Mouse (Mus musculus) CH12.LX (cell line): ENCODE data around the gene Rasl11b. TPM values are rescaled to one million over a fixed set of nuclear protein-coding genes. Genes with fewer than 3 reads are reported as not detected.

Source experiments
- DNase-seq: peaks from one replicate; pipeline ENCODE4 v3.0.0-alpha.2; 2013; ENCODE audit errors: extremely low read depth
- H3K27ac ChIP-seq: 2 replicates; pipeline ENCODE4 v1.5.1; 2012; ENCODE audit warnings: low read depth, mild to moderate bottlenecking, control low read depth, moderate library complexity; ENCODE audit not compliant: insufficient read depth
- H3K27me3 ChIP-seq: replicated peaks from 2 replicates; pipeline ENCODE3; 2012; ENCODE audit warnings: inconsistent platforms
- H3K36me3 ChIP-seq, 2 experiments: replicated peaks in 1 of 2; 2 replicates each; pipeline versions ENCODE3 to v1.6.1; 2012; ENCODE audit warnings: inconsistent platforms in 1 of 2, low read length in 1 of 2, mild to moderate bottlenecking in 1 of 2, mixed read lengths in 1 of 2, moderate library complexity in 1 of 2; ENCODE audit not compliant: control insufficient read depth in 1 of 2, insufficient read depth in 1 of 2
- H3K4me1 ChIP-seq, 2 experiments: 2 replicates each; pipeline ENCODE4 v1.6.1; 2012; ENCODE audit warnings: inconsistent platforms in 1 of 2, moderate library complexity in 1 of 2; ENCODE audit not compliant: insufficient read depth in 2 of 2, control insufficient read depth in 1 of 2
- H3K4me2 ChIP-seq: 2 replicates; pipeline ENCODE4 v1.6.1; 2012; ENCODE audit warnings: low read depth, mild to moderate bottlenecking, control low read depth; ENCODE audit not compliant: poor library complexity, insufficient read depth, severe bottlenecking
- H3K4me3 ChIP-seq, 3 experiments: fragments of 150-350 bp in 1 of 3; sonication (generic) in 1 of 3; replicated peaks in 1 of 3; 2 replicates each; pipeline versions ENCODE3 to v1.5.1; 2011 to 2012; ENCODE audit warnings: low read depth in 2 of 3, low read length in 2 of 3, mild to moderate bottlenecking in 2 of 3, moderate library complexity in 2 of 3, control low read depth in 1 of 3, improper control_type of control experiment in 1 of 3, inconsistent platforms in 1 of 3, mixed read lengths in 1 of 3; ENCODE audit not compliant: poor library complexity in 1 of 3
- H3K79me2 ChIP-seq: replicated peaks from 2 replicates; pipeline ENCODE4 v1.6.1; 2012; ENCODE audit warnings: mild to moderate bottlenecking, moderate library complexity; ENCODE audit not compliant: control insufficient read depth, poor library complexity, insufficient read depth, severe bottlenecking; ENCODE audit errors: extremely low read depth
- H3K9ac ChIP-seq: 2 replicates; pipeline ENCODE4 v1.6.1; 2012; ENCODE audit warnings: low read depth, mild to moderate bottlenecking, control low read depth, moderate library complexity; ENCODE audit not compliant: insufficient read depth
- H3K9me3 ChIP-seq: replicated peaks from 2 replicates; pipeline ENCODE3; 2012; ENCODE audit warnings: low read length, inconsistent platforms, mixed read lengths
- BHLHE40 ChIP-seq: IDR thresholded peaks from 2 replicates; pipeline ENCODE4 v1.6.1; 2011; ENCODE audit warnings: mild to moderate bottlenecking, low read depth, low read length, improper control_type of control experiment
- CHD1 ChIP-seq: IDR thresholded peaks from 2 replicates; pipeline ENCODE4 v1.6.1; 2012; ENCODE audit warnings: low read depth, low read length, improper control_type of control experiment, inconsistent platforms
- CHD2 ChIP-seq: IDR thresholded peaks from 2 replicates; pipeline ENCODE4 v1.6.1; 2011; ENCODE audit warnings: low read length, improper control_type of control experiment
- CTCF ChIP-seq, 2 experiments: IDR thresholded peaks in 1 of 2; conservative IDR thresholded peaks in 1 of 2; 2 replicates each; pipeline ENCODE4 v1.5.1; 2011 to 2012; ENCODE audit warnings: low read depth in 2 of 2, low read length in 2 of 2, improper control_type of control experiment in 1 of 2, inconsistent platforms in 1 of 2, mild to moderate bottlenecking in 1 of 2, moderate library complexity in 1 of 2
- E2F4 ChIP-seq: IDR thresholded peaks from 2 replicates; pipeline ENCODE4 v1.6.1; 2011; ENCODE audit warnings: low read depth, low read length, improper control_type of control experiment; ENCODE audit not compliant: insufficient replicate concordance
- ELF1 ChIP-seq: IDR thresholded peaks from 2 replicates; pipeline ENCODE4 v1.6.1; 2014; ENCODE audit warnings: low read depth, mild to moderate bottlenecking, inconsistent platforms, low read length, improper control_type of control experiment
- EP300 ChIP-seq: IDR thresholded peaks from 2 replicates; pipeline ENCODE4 v1.6.1; 2011; ENCODE audit warnings: low read length, improper control_type of control experiment
- GABPA ChIP-seq: IDR thresholded peaks from 2 replicates; pipeline ENCODE4 v1.6.1; 2012; ENCODE audit warnings: low read depth, low read length, improper control_type of control experiment, inconsistent platforms; ENCODE audit not compliant: insufficient replicate concordance
- JUN ChIP-seq: IDR thresholded peaks from 2 replicates; pipeline ENCODE4 v1.6.1; 2011; ENCODE audit warnings: low read depth, mild to moderate bottlenecking, low read length, improper control_type of control experiment, moderate library complexity; ENCODE audit not compliant: insufficient read depth
- KAT2A ChIP-seq: IDR thresholded peaks from 2 replicates; pipeline ENCODE4 v1.6.1; 2012; ENCODE audit warnings: low read length, improper control_type of control experiment, inconsistent platforms; ENCODE audit not compliant: insufficient replicate concordance
- MAFK ChIP-seq: IDR thresholded peaks from 2 replicates; pipeline ENCODE4 v1.6.1; 2011; ENCODE audit warnings: low read length, improper control_type of control experiment; ENCODE audit not compliant: insufficient replicate concordance
- MAX ChIP-seq: IDR thresholded peaks from 2 replicates; pipeline ENCODE4 v1.6.1; 2011; ENCODE audit warnings: low read length, improper control_type of control experiment
- MAZ ChIP-seq: IDR thresholded peaks from 2 replicates; pipeline ENCODE4 v1.6.1; 2012; ENCODE audit warnings: low read depth, mild to moderate bottlenecking, inconsistent platforms, low read length, improper control_type of control experiment, moderate library complexity
- MXI1 ChIP-seq: IDR thresholded peaks from 2 replicates; pipeline ENCODE4 v1.6.1; 2011; ENCODE audit warnings: mild to moderate bottlenecking, low read depth, low read length, improper control_type of control experiment
- MYC ChIP-seq: IDR thresholded peaks from 2 replicates; pipeline ENCODE4 v1.6.1; 2011; ENCODE audit warnings: low read depth, mild to moderate bottlenecking, improper control_type of control experiment, low read length
- NELFE ChIP-seq: IDR thresholded peaks from 2 replicates; pipeline ENCODE4 v1.6.1; 2011; ENCODE audit warnings: low read depth, low read length, improper control_type of control experiment
- NRF1 ChIP-seq: IDR thresholded peaks from 2 replicates; pipeline ENCODE4 v1.6.1; 2014; ENCODE audit warnings: low read depth, mild to moderate bottlenecking, inconsistent platforms, low read length, improper control_type of control experiment, moderate library complexity
- PAX5 ChIP-seq: IDR thresholded peaks from 2 replicates; pipeline ENCODE4 v1.6.1; 2012; ENCODE audit warnings: low read length, inconsistent platforms, mixed read lengths
- POLR2A ChIP-seq: IDR thresholded peaks from 2 replicates; pipeline ENCODE4 v1.6.1; 2011; ENCODE audit warnings: low read depth, mild to moderate bottlenecking, improper control_type of control experiment, low read length
- POLR2AphosphoS2 ChIP-seq: IDR thresholded peaks from 2 replicates; pipeline ENCODE4 v1.6.1; 2011; ENCODE audit warnings: low read depth, low read length, improper control_type of control experiment
- RAD21 ChIP-seq: IDR thresholded peaks from 2 replicates; pipeline ENCODE4 v1.6.1; 2011; ENCODE audit warnings: low read depth, mild to moderate bottlenecking, low read length, improper control_type of control experiment, moderate library complexity
- RCOR1 ChIP-seq: conservative IDR thresholded peaks from 2 replicates; pipeline ENCODE4 v1.6.1; 2012; ENCODE audit warnings: low read depth, mild to moderate bottlenecking, inconsistent platforms, low read length, improper control_type of control experiment
- SIN3A ChIP-seq: IDR thresholded peaks from 2 replicates; pipeline ENCODE4 v1.6.1; 2012; ENCODE audit warnings: low read length, improper control_type of control experiment, inconsistent platforms
- SMC3 ChIP-seq: IDR thresholded peaks from 2 replicates; pipeline ENCODE4 v1.6.1; 2011; ENCODE audit warnings: low read depth, low read length, improper control_type of control experiment
- TBP ChIP-seq: conservative IDR thresholded peaks from 2 replicates; pipeline ENCODE4 v1.6.1; 2011; ENCODE audit warnings: low read depth, low read length, improper control_type of control experiment
- TCF12 ChIP-seq: IDR thresholded peaks from 2 replicates; pipeline ENCODE4 v1.6.1; 2014; ENCODE audit warnings: low read depth, mild to moderate bottlenecking, inconsistent platforms, low read length, improper control_type of control experiment
- UBTF ChIP-seq: IDR thresholded peaks from 2 replicates; pipeline ENCODE4 v1.6.1; 2012; ENCODE audit warnings: low read depth, mild to moderate bottlenecking, inconsistent platforms, low read length, improper control_type of control experiment, moderate library complexity
- ZMIZ1 ChIP-seq: IDR thresholded peaks from 2 replicates; pipeline ENCODE4 v1.6.1; 2012; ENCODE audit warnings: low read depth, mild to moderate bottlenecking, inconsistent platforms, low read length, improper control_type of control experiment
- dilution Hi-C: fragments of 300-500 bp; cut with MboI; formaldehyde crosslinking; loops from 2 replicates; pipeline ENCODE4 v1.14.3; 2020; ENCODE audit warnings: low sequenced_read_pairs; ENCODE audit not compliant: extremely low pct_unique_long_range_greater_than_20kb, extremely low pct_ligation_motif_present
- in situ Hi-C: fragments of 300-500 bp; cut with MboI; formaldehyde crosslinking; loops from 3 replicates; pipeline ENCODE4 v1.14.3; 2019; ENCODE audit warnings: low sequenced_read_pairs, low pct_ligation_motif_present, low pct_unique_long_range_greater_than_20kb, mixed read lengths
- polyA plus RNA-seq: library from polyadenylated mRNA; unstranded; fragments of >175 nt; gene quantifications from 2 replicates; pipeline ENCODE4 v1.2.1, GENCODE M21; 2012; ENCODE audit warnings: low read depth; ENCODE audit not compliant: insufficient read length
- total RNA-seq, 2 experiments: library from RNA; depleted of rRNA; stranded (reverse); fragments of 300-350 nt in 1 of 2; fragments of >200 nt in 1 of 2; gene quantifications; 2 replicates each; pipeline ENCODE4 v1.2.3; 2012 to 2014

The Rasl11b gene
- 0.21 and 0.25 TPM in 2 replicates for total RNA-seq (2012; rRNA removed)
- 0.34 and 0.60 TPM in 2 replicates for total RNA-seq (2014; rRNA removed)
- polyA plus RNA-seq, result 2.7 and 2.9 TPM in 2 replicates

- peak within 1 kb of the TSS; percentile 27; the same call in 1 of the 2 replicates for H3K9ac ChIP-seq
- H3K27me3 ChIP-seq, result no peaks in the 10 kb centered on the region
- peak; percentile 82 for DNase-seq
- peaks cover 0 to 26% of the 10 kb centered on the region in 2 experiments for H3K36me3 ChIP-seq
- in situ Hi-C loops, result no loop called here
- H3K4me3 ChIP-seq, result peak within 1 kb of the TSS; percentile 44 to 75 (median 66)
- H3K4me2 ChIP-seq, result peak within 1 kb of the TSS; percentile 88
- H3K4me1 ChIP-seq, result peaks cover 6 to 57% of the 10 kb centered on the region in 2 experiments
- no peaks in the 10 kb centered on the region for H3K79me2 ChIP-seq
- H3K9me3 ChIP-seq, result no peaks in the 10 kb centered on the region
- dilution Hi-C loops, result no loop called here
- H3K27ac ChIP-seq, result no peak within 1 kb of the TSS
- peak; percentile 5; the same call in 1 of the 2 replicates for TF ChIP-seq NRF1
- 0 out of 2 replicates have a peak, but pooled peaks have one; percentile 16 for TF ChIP-seq MYC
- TF ChIP-seq MAFK, result no peak
- TF ChIP-seq TCF12, result peak; percentile 49; the same call in 1 of the 2 replicates
- no peak for TF ChIP-seq KAT2A
- no peak for TF ChIP-seq MAZ
- TF ChIP-seq NELFE, result peak; percentile 68
- TF ChIP-seq PAX5, result no peak
- no peak; the same call in 1 of the 2 replicates for TF ChIP-seq MXI1
- 0 out of 2 replicates have a peak, but pooled peaks have one; percentile 6 for TF ChIP-seq SIN3A
- no peak for TF ChIP-seq RAD21
- no peak for TF ChIP-seq CHD2
- TF ChIP-seq JUN, result no peak
- no peak for TF ChIP-seq GABPA
- TF ChIP-seq SMC3, result no peak
- peak; percentile 38; the same call in 1 of the 2 replicates for TF ChIP-seq ZMIZ1
- peak; percentile 63; the same call in 1 of the 2 replicates for TF ChIP-seq MAX
- no peak for TF ChIP-seq BHLHE40
- TF ChIP-seq E2F4, result no peak
- no peak for TF ChIP-seq RCOR1
- TF ChIP-seq POLR2AphosphoS2, result no peak
- peak; percentile 66 for TF ChIP-seq TBP
- TF ChIP-seq POLR2A, result peak; percentile 81
- TF ChIP-seq EP300, result no peak
- 0 out of 2 replicates have a peak, but pooled peaks have one; percentile 6 for TF ChIP-seq ELF1
- TF ChIP-seq CHD1, result no peak
- TF ChIP-seq CTCF (conservative IDR thresholded peaks at IDR 0.05 in 1 of 2, IDR thresholded peaks at IDR 0.05 in 1 of 2; ENCODE audit: low read depth in 2 of 2, low read length in 2 of 2), result peak in 1 of 2 experiments; percentile 9; a peak in 1 of 4 replicates
- TF ChIP-seq UBTF, result no peak
These were observed at the start of gene Rasl11b for GRCm38 (mm10) chr5:74194841-74195613. Gene Rasl11b (plus strand): TSS chr5:74195286.
